Mouse (Mus musculus) NIH3T3 (cell line): Measurements from ENCODE around the gene Metap1.

ENCODE experiments used
- DNase-seq: peaks from one replicate; pipeline ENCODE4 v3.0.0-alpha.2; 2012; ENCODE audit warnings: low read depth

Metap1 gene

DNA sequence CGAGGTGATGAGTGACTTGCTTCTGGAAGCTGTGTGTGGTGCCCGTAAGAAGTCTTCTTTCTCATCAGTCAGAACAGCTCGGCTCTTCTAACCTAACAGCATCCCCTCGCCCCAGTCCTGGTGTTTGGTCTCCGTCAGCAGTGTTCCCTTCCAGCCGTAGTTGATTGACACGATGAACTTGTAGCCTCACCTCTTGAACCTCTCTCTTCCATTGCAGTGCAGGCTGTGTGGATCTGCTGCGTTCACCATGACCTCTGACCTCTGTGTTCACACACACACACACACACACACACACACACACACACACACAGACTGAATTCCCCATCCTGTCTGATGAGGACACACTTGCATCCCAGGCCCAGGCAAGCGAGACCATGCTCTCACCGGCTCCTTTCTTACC lies 37.1 kb downstream of the Metap1 start:
- no peak for DNase-seq

DNA sequence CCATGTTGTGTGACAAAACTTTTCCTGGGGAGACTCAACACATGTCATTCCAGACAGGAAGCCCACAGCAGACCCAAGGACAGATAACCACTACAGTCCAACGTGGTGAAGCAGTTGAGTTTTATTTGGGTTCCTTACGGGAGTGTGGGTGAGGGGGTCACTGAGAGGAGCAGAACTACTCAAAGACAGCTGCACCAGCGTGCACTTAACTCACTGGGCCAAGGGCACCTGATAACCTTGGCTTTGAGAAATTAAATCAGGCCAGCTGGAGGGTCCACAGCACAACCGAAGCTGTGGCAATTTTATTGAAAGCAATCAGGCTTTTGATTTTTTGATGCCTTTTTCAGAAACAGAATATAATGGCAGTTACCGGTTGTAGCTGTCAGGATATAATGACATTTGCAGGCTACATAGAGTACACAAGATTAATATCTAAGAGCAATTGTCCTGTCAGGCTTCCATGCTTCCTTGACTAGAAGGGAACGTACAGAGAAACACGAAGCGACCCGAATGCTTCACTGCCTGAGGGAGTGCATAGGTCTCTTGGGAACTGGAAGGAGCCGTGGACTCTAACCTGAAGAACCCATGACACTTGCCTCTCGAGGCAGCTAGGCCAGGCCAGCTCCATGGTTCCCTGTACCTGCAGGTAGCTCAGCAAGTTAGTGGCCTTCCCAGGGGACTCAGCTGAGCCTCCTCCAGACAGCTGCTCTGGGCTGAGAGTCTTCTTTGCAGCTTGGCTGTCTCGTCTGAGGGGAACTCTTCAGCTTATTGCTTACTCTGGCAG lies 41.0 kb downstream of the Metap1 start:
- DNase-seq: no peak

DNA sequence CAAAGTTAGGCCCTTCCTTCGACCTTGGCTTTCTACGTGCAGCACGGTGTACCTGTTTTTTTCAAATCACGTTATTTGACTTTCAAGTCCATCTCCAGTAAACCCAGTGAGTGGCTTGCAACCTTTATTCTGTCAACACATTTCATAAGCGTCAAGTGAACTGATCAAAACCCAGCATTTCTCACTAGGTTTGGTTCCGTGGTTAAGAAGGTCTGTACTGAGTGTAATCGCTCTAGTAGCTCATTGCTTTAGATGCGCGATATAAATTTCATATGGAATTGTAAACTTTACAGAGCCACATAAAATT lies 45.9 kb downstream of the Metap1 start:
- no peak for DNase-seq

DNA sequence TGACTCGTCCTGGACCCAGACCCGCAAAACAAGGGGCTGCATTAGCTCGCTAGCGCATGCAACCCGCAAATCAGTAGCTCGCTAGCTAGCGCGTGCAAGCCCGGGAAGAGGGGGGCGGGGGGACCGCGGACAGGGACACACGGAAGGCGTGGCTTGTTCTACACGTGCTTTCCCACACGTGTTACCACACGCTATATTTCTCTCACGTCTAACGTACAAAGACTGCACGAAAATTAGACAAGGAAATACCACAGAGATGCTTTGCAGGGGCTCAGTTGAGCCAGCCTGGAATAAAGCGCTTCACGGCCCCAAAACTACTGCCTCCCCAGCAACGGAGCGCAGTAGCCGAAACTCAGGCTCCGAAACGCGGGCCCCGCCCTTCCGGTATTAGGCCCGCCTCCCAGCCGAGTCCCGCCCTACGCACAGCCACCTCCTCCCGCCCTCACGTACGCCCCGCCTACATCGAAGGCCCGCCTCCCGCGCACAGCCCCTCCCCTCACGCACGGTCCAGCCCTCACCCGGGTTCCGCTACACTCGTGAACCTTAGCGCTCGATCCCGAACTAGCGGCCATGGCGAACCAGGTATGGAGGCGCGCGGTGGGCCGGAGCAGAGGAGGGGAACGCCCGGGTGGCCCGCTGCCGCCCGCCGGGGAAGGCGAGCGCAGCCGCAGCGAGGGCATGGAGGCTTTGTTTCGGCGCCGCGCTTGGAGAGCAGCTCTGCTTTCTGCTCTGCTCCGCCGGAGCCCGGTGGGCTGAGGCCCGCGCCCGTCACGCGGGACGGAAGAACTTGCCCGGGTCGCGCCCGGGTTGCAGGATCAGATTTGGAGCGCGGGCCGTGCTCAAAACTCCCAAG lies 46.5 kb downstream of the Metap1 start, which contains the start of gene Adh5:
Adh5 (plus strand) TSS at position 482 of the 853 bp plus-strand sequence.
- peak; percentile 97 for DNase-seq

DNA sequence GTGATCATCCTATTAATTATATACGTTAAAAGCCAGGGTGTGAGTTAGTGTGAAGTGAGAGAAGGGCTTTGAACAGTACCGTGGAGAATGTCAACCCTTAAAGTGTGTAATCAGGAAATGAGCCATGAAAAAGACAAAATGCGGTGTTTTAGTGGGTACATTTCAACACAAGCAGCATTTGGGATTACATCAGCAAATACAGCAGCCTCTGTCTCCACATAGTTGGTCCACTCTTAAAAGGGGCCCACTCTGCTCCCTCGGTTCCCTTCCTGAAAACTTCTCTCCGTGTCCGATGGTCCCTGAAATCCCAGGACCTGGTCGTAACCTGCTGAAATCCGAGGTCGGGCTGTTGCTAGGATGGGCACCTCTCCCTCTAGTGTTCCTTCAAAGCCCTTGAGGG lies 47.1 kb downstream of the Metap1 start:
- no peak for DNase-seq

DNA sequence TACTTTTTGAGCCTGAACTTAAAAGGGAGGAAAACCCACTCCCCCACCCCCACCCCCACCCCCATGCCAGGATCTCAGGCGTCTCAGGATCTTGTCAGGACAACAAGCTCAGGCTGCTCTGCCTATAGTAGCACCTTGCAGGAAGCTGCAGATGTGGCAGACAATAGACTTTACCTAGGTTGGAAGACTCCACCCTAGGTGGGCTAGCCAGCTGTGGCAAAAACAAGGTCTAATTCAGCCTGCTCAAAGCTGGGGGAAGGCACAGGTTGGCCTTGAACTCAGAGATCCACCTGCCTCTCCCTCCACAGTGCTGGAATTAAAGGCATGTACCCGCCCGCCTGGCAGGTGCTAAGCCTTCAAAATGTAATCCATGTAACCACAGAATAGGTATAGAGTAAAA lies 50.6 kb downstream of the Metap1 start:
- no peak for DNase-seq

DNA sequence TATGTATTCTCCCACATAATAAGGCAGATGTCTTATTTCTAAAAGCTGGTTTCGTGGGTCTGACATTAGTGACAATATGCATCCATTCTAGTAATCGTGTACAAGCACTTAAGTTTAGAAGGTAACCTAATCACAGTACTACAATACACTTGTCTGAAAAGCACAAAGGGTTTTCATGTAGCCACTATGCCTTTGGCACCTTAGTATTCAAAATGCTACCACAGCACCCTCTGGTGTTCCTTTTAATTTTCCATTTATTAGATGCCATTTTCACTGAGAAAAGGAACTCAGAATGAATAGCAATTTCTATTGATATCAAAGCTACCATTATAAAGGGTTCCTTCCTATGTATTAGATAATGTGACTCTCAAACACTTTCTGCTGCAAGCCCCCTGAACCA lies 57.5 kb downstream of the Metap1 start:
- peak; percentile 73 for DNase-seq

DNA sequence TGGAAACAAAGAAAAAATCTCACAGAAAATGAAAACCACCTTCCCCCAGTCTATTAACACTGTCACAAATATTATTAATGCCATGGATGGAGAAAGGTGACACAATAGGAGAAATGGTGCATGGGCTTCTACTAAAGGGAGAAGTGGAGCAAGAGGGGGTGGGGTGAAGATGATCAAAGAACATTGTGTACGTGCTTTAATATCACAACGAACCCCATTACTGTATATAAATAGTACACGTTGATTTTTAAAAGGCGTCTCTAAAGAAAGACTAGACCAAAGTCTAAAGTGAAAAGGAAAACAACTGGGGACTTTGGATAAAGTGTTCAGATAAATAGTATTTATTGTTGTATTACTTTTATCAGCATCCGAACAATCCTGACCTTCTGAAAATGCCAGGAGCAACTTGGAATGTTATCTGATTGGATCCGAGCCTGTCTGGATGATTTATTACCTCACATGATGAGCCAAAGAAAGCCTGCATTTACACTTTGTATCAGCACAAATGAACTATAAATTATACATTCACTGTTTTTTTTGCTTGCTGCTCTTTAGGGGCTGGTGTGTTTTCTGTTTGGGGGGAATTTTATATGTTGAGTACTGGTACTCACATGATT lies 58.8 kb downstream of the Metap1 start:
- peak; percentile 13 for DNase-seq

DNA sequence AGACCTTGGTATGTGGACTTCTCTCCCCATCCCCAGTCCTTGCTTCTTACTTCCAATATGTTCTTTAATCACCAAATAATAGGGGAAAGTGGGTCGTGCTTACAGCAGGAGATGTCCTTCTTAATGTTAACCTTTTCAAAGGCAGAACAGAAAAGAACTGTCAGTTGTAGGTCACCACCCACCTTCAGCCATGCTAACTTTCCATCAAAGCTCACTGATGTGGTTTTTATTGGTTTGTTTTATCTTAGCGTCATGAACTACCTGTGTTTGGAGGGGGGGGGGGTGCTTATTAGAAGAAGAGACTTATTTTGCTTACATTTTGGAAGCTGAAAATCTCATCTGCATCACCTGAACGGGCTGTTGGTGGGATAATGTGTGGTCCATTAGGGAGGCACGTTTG lies 65.1 kb downstream of the Metap1 start:
- DNase-seq: no peak

DNA sequence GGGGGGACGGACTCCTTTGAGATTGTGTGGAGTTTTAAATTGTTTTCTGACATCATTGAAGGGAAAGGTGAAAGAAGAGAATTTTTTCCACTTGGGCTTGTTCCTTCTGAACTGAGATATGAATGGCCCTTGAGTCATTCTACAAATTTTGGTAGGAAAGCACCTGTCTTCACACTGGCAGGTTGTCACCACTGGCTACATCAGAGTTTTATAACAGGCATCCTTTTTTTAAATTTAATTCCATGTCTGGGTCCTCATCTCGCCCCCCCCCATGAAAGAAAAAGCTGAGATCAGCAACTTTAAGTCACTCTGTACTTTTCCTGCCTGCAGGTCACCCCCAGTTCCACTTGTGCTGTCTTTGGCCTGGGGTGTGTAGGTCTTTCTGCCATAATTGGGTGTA lies 65.7 kb downstream of the Metap1 start:
- DNase-seq: no peak

DNA sequence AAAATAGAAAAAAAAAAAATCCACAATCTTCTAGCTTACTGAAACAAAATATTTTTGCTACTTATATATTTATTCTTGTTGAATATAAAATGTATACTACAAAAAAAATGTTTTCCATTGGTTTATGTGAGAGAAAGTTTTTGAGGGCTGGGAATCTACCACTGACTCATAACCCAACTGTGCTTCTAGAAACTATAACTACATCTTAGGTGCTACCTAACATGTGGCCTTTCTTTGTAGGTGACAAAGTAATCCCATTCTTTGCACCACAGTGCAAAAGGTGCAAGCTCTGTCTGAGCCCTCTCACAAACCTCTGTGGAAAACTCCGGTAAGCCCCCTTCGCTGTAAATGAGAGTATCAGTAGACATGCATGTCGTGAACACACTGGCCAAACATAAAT lies 68.9 kb downstream of the Metap1 start:
- DNase-seq: no peak

DNA sequence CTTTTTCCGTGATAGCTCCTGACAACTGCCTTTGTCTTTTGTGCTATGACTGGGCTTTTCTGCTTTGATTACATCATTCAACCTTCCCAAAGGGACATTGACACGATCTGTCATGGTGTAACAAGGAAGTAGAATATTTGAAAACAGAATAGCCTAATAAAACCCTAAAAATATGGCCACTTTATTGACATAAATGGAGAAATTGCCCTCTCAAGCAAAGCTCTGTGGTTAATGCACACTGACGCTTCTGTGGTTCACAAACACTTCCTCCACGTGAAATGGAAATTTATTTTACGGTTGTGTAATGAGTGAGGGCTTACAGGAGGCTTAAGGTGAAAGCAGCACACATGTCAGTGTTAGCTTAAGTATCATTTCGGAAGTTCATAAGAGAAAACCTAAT lies 69.9 kb downstream of the Metap1 start:
- DNase-seq: no peak

DNA sequence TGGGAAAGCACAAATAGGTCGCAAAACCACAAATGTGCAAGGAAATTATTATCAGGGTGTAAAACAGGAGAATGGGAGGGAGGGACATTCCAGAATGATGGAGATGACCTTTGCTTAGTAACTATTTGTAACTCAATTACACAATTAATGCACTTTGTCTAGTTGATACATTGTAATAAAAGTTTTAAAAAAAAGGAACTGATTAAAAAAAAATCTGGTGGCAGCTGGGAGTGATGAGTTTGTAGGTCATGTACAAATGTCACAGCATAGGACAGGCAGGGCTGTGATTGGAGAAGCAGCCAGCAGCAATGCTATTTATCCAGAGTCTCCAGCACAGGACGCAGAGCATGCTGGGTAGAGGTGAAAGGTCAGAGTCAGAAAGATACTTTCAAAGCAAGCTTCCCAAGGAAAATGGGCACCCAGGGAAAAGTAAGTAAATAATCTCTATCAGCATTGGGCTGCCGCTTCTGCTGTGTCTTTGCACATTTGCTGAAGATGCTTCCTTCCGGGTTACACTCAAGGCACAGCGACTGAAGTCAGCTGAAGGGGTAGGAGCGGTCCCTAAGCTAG lies 74.1 kb downstream of the Metap1 start, which contains the start of gene Adh4:
Adh4 (plus strand) TSS at position 346 of the 570 bp plus-strand sequence.
- DNase-seq: no peak

DNA sequence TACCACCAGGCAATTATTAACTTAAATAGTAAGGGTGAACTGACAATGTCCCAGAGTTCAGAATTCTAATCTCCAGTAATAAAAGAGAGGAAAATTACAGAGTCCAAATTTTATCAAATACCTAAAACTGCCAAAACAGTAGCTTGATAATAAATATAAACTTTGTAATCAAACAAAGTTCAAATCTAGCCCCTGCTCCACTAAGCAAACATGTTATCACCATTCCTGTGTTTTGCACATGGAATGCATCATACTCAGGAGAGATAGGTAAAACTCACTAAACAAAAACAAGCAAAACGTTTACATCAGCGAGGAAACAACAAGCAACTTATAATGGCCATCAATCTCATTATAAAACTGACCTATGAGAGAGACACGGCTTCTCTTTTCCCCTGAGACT lies 79.1 kb downstream of the Metap1 start:
- no peak for DNase-seq

DNA sequence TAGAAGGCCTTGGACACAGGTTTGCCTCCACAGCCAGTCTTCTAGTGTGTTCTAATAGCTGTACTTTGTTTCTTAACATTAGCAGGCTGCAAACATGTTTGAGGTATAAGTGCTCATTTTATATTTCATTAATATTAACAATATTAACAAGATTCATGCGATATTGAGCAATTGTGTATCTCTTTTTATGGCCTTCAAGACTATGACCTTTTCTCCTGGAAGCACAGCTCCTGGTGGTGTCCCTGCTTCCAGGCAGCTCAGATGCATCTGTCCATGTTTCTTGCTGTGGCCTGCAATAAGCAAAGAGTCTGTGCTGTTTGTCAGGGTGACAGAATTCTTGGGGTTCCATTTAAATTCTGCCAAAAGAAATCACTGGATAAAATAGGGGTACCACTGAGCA lies 79.7 kb downstream of the Metap1 start:
- DNase-seq: no peak
